Mouse (Mus musculus): ENCODE results near the gene Enho. TPM values are rescaled to one million over a fixed set of nuclear protein-coding genes. Genes with fewer than 3 reads are reported as not detected.

Gene Enho
- total and polyA plus RNA-seq, 2 experiments from 2014 or later: 141 to 205 TPM

- ATAC-seq (0 out of 2 replicates have a peak, but pooled peaks have one; percentile 13), DNase-seq (ENCODE audit: low spot score) (no peak)
- no peak overlapping the region for H3K27ac ChIP-seq
- no peak overlapping the region for H3K9ac ChIP-seq (replicated peaks; ENCODE audit: low read length)
- no peaks in the 10 kb centered on the region for H3K9me3 ChIP-seq (ENCODE audit: low read length)
- no peak for TF ChIP-seq CTCF (IDR thresholded peaks at IDR 0.05; ENCODE audit: low read depth)
- WGBS: 11% methylated on average over 5 of the region's 8 CpGs
- peaks cover 4% of the 10 kb centered on the region; the same call in 1 of the 2 replicates for H3K36me3 ChIP-seq (ENCODE audit: insufficient read depth, low read length)
- H3K27me3 ChIP-seq (ENCODE audit: insufficient read depth, low read length): no peaks in the 10 kb centered on the region
- H3K4me3 ChIP-seq (ENCODE audit: low read length): no peak overlapping the region
- peaks cover 6% of the 10 kb centered on the region; the same call in 1 of the 2 replicates for H3K4me1 ChIP-seq (ENCODE audit: insufficient read depth, low read length)
- no peak overlapping the region for H3K4me2 ChIP-seq (ENCODE audit: low read depth, low read length)
Measured at GRCm38 (mm10) chr4:41665009-41665675, 25.0 kb upstream of the Enho start.

GRCm38 (mm10) chr4:41664533-41664932 is 24.4 kb upstream of the Enho start:
- no peak for TF ChIP-seq CTCF (IDR thresholded peaks at IDR 0.05; ENCODE audit: low read depth)
- Histone ChIP-seq H3K36me3 (ENCODE audit: insufficient read depth, low read length) (peaks cover 3% of the 10 kb centered on the region; the same call in 1 of the 2 replicates), H3K4me1 (ENCODE audit: insufficient read depth, low read length) (peaks cover 6% of the 10 kb centered on the region; the same call in 1 of the 2 replicates), H3K9me3 (ENCODE audit: low read length) (no peaks in the 10 kb centered on the region), H3K4me2 (ENCODE audit: low read depth, low read length) (no peak overlapping the region), H3K27me3 (ENCODE audit: insufficient read depth, low read length) (no peaks in the 10 kb centered on the region), H3K9ac (replicated peaks; ENCODE audit: low read length) (no peak overlapping the region), H3K4me3 (ENCODE audit: low read length) (no peak overlapping the region), H3K27ac (no peak overlapping the region)
- 72% methylated on average over 7 of the region's 7 CpGs for WGBS
- ATAC-seq (no peak), DNase-seq (ENCODE audit: low spot score) (no peak)

GRCm38 (mm10) chr4:41663614-41664013 is 23.5 kb upstream of the Enho start:
- peaks cover 6% of the 10 kb centered on the region; the same call in 1 of the 2 replicates for H3K4me1 ChIP-seq (ENCODE audit: insufficient read depth, low read length)
- no peak overlapping the region for H3K4me3 ChIP-seq (ENCODE audit: low read length)
- no peaks in the 10 kb centered on the region for H3K27me3 ChIP-seq (ENCODE audit: insufficient read depth, low read length)
- H3K9me3 ChIP-seq (ENCODE audit: low read length): no peaks in the 10 kb centered on the region
- 51% methylated on average over 9 of the region's 9 CpGs for WGBS
- DNase-seq (ENCODE audit: low spot score) (no peak), ATAC-seq (peak; percentile 24; the same call in 1 of the 2 replicates)
- H3K27ac ChIP-seq: no peak overlapping the region
- peaks cover 3% of the 10 kb centered on the region; the same call in 1 of the 2 replicates for H3K36me3 ChIP-seq (ENCODE audit: insufficient read depth, low read length)
- no peak for TF ChIP-seq CTCF (IDR thresholded peaks at IDR 0.05; ENCODE audit: low read depth)
- H3K4me2 ChIP-seq (ENCODE audit: low read depth, low read length): no peak overlapping the region
- no peak overlapping the region for H3K9ac ChIP-seq (replicated peaks; ENCODE audit: low read length)

GRCm38 (mm10) chr4:41662723-41663122 is 22.6 kb upstream of the Enho start:
- no peak overlapping the region for H3K4me3 ChIP-seq (ENCODE audit: low read length)
- no peak overlapping the region for H3K9ac ChIP-seq (replicated peaks; ENCODE audit: low read length)
- H3K27ac ChIP-seq: no peak overlapping the region
- H3K4me1 ChIP-seq (ENCODE audit: insufficient read depth, low read length): peaks cover 6% of the 10 kb centered on the region; the same call in 1 of the 2 replicates
- DNase-seq (ENCODE audit: low spot score) (no peak), ATAC-seq (no peak)
- H3K27me3 ChIP-seq (ENCODE audit: insufficient read depth, low read length): no peaks in the 10 kb centered on the region
- TF ChIP-seq CTCF (IDR thresholded peaks at IDR 0.05; ENCODE audit: low read depth): no peak
- no peaks in the 10 kb centered on the region for H3K9me3 ChIP-seq (ENCODE audit: low read length)
- WGBS: 73% methylated on average over 11 of the region's 11 CpGs
- no peak overlapping the region for H3K4me2 ChIP-seq (ENCODE audit: low read depth, low read length)
- peaks cover 8% of the 10 kb centered on the region; the same call in 1 of the 2 replicates for H3K36me3 ChIP-seq (ENCODE audit: insufficient read depth, low read length)

- no peak overlapping the region for H3K27ac ChIP-seq
- H3K36me3 ChIP-seq (ENCODE audit: insufficient read depth, low read length): peaks cover 13% of the 10 kb centered on the region; the same call in 1 of the 2 replicates
- H3K4me2 ChIP-seq (ENCODE audit: low read depth, low read length): no peak overlapping the region
- ATAC-seq (no peak), DNase-seq (ENCODE audit: low spot score) (peak; percentile 65)
- H3K27me3 ChIP-seq (ENCODE audit: insufficient read depth, low read length): no peaks in the 10 kb centered on the region
- no peak overlapping the region for H3K4me3 ChIP-seq (ENCODE audit: low read length)
- WGBS: 28% methylated on average over 11 of the region's 11 CpGs
- peaks cover 6% of the 10 kb centered on the region; the same call in 1 of the 2 replicates for H3K4me1 ChIP-seq (ENCODE audit: insufficient read depth, low read length)
- no peak for TF ChIP-seq CTCF (IDR thresholded peaks at IDR 0.05; ENCODE audit: low read depth)
- no peaks in the 10 kb centered on the region for H3K9me3 ChIP-seq (ENCODE audit: low read length)
- H3K9ac ChIP-seq (replicated peaks; ENCODE audit: low read length): no peak overlapping the region
Measured at GRCm38 (mm10) chr4:41660851-41661430, 20.8 kb upstream of the Enho start.

GRCm38 (mm10) chr4:41659556-41659955 is 19.4 kb upstream of the Enho start:
- Histone ChIP-seq H3K4me1 (ENCODE audit: insufficient read depth, low read length) (no peaks in the 10 kb centered on the region), H3K4me3 (ENCODE audit: low read length) (no peak overlapping the region), H3K9me3 (ENCODE audit: low read length) (no peaks in the 10 kb centered on the region), H3K27ac (no peak overlapping the region), H3K4me2 (ENCODE audit: low read depth, low read length) (no peak overlapping the region), H3K9ac (replicated peaks; ENCODE audit: low read length) (no peak overlapping the region), H3K27me3 (ENCODE audit: insufficient read depth, low read length) (no peaks in the 10 kb centered on the region), H3K36me3 (ENCODE audit: insufficient read depth, low read length) (peaks cover 13% of the 10 kb centered on the region; the same call in 1 of the 2 replicates)
- WGBS: 58% methylated on average over 12 of the region's 13 CpGs
- no peak for TF ChIP-seq CTCF (IDR thresholded peaks at IDR 0.05; ENCODE audit: low read depth)
- DNase-seq (ENCODE audit: low spot score): no peak
- no peak for ATAC-seq

Data from hindbrain, postnatal 0 days (tissue).